Mouse (Mus musculus): ENCODE results near the gene Btbd9.

GRCm38 (mm10) chr17:30347101-30347613, 229.1 kb downstream of the Btbd9 start:
- TF ChIP-seq CTCF (IDR thresholded peaks at IDR 0.05; ENCODE audit: low read depth, low read length) (no peak), POLR2A (IDR thresholded peaks at IDR 0.05; ENCODE audit: insufficient read depth, low read length) (no peak), EP300 (IDR thresholded peaks at IDR 0.05; ENCODE audit: insufficient read depth, low read depth, low read length) (no peak)
